Mouse (Mus musculus): ENCODE results near the gene Tmem236. TPM values are rescaled to one million over a fixed set of nuclear protein-coding genes. Genes with fewer than 3 reads are reported as not detected.

Tmem236 gene
- total RNA-seq (2021), result under 1 TPM; 0.12 to 0.18 TPM
- long read RNA-seq, experiment 1, result 0 reads
- long read RNA-seq, experiment 2, partial matches to known transcripts, result 1 of 1 reads
- long read RNA-seq, experiment 2, other reads (novel, unspliced or antisense), result 0 of 1 reads

GRCm38 (mm10) chr2:14174334-14174733 is at the start of gene Tmem236:
Gene Tmem236 (plus strand): TSS chr2:14174523.
- DNase-seq, result no peak

GRCm38 (mm10) chr2:14126387-14126786 is 47.9 kb upstream of the Tmem236 start:
- no peak for DNase-seq

GRCm38 (mm10) chr2:14127629-14128028 is 46.7 kb upstream of the Tmem236 start:
- no peak for DNase-seq

- DNase-seq, result no peak
Measured at GRCm38 (mm10) chr2:14130641-14131339, 43.5 kb upstream of the Tmem236 start.

- no peak for DNase-seq
Measured at GRCm38 (mm10) chr2:14132468-14133326, 41.6 kb upstream of the Tmem236 start.

DNA sequence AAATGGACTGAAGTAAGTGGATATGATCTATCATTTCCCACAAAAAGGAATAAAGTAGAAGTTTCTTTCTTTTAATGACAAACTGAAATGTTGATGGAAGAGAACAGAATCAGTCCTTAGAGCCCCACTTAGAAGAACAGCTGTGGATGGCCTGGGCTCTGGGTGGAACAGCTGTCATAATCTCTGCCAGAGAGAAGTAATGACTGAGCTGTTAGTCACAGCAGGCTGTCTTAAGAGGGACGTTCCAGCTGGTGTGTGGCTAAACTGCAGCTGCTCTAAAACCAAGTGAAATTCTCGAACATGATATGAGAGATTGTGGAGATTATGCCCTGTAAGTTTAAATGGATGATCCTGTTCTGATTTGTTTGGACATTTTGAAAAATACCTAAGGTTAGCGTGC is 37.4 kb upstream of the Tmem236 start:
- no peak for DNase-seq

GRCm38 (mm10) chr2:14139590-14139989 is 34.7 kb upstream of the Tmem236 start:
- no peak for DNase-seq

GRCm38 (mm10) chr2:14140044-14140443 is 34.3 kb upstream of the Tmem236 start:
- DNase-seq, result no peak

DNA sequence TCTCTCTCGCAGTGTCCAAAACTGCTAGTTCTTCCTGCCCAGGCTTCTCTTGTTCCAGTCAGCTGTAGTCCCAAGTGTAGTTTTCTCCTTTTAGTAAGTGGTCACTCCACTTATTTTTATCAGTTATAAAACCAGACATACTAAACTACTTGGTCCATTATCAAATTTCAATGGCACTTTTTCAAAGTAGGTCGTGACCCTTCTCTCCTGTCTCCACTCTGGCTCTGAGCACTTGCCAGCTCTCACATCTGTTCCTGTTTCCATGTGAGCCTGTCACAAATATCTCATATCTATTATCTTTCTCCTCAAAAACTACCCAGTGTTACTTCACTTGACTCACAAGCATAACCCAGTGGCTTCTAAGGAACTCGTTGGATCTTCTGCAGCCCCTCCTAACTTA is 29.0 kb upstream of the Tmem236 start:
- DNase-seq, result no peak

GRCm38 (mm10) chr2:14146913-14147312 is 27.4 kb upstream of the Tmem236 start:
- DNase-seq, result no peak

DNA sequence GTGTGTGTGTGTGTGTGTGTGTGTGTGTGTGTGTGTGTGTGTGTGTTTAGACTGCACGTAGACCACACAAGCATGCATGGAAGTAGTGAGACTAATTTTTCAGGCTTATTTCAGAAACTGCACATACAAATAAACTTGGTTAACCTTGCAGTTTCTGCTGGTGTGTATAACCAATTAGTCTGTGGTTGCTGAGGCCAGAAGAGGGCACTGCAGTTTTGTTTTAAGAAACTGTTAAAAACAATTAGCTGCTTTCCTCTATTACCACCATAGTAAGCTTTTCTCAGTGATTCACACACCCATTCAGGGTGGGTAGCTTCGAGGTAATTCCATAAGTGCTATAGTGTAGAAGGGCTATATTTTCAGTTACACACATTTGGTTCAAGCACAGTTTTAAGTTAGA is 23.5 kb upstream of the Tmem236 start:
- no peak for DNase-seq

DNA sequence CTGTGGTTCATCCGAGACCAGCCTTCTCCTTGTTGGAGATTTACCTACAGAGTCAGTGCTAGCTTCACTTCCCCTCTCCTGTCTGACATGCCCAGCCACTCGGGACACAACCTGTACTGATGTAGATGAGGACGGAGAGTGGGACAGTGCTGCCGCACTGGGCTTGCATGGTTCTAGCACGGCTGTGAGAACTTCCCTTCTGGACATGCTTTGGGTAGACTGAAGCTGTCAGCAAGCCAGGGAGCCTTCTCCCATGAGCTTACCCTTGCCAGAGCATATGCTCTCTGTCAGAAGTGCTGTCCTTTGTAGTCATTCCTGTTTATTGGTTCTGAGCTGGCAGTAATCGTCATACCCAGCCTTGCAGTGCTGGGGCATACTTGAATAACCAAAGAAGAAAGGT is 22.5 kb upstream of the Tmem236 start:
- no peak for DNase-seq

DNA sequence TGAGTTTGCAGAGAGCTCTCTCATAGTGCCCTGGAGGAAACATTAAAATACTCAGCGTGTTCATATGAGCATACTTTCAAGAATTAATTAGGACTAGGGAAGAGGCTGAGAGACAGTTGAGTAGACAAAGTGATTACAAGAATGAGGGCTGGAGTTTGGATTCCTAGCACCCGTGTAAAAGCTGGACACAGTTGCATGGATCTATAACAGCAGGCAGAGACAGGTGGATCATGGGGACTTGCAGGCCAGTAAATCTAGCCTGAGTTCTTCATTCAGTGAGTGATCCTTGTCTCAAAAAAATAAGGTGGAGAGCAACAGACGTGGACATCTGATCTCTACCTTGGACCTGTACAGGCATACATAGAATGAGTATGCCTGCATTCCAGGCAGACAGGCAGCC is 15.3 kb upstream of the Tmem236 start:
- DNase-seq, result no peak

DNA sequence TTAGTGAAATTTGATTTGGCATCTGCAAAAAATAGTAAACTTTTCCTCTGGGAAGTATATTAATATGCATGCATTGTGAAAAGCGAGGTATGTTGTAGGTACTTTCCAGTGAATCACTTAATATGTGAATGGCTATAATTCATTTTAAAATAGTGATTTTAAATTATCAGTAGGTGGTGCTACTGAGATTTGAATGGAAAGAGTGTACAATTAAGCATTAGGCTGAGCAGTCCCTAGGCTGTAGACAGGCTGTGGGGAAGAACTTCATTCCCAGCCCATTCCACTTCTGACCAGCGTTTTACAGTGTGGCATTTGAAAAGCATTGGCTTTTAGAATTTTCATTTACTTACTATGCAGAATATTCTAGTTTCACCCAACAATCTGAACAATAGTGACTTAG is 14.6 kb upstream of the Tmem236 start:
- no peak for DNase-seq

DNA sequence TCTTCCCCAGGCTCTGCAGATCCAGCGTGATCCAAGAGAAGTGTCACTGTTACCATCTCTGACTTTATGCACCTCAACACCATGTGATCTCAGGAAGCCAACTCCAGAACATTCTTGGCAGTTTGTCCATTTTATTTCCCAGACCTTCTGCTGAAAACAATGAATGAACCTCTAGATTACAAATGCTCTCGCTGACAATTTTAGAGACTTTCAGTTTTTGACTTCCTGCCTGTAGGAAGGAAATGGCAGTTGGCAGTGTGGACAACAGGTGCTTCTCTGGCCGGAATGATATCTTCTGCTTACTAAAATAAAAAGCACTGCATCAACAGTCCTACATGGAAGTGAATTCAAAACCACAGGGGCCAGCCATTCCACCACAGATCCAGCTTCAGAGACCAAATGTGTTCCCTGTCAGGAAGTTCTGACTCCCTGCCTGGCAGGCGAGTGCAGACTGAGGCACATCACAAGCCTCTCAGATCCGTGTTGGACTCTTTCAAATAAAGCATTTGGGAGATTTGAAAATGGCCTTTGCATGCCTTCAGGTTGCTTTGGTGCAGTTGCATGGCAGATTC is 9.8 kb upstream of the Tmem236 start:
- no peak for DNase-seq

- no peak for DNase-seq
Measured at GRCm38 (mm10) chr2:14165066-14165465, 9.3 kb upstream of the Tmem236 start.

GRCm38 (mm10) chr2:14165618-14166344 is 8.5 kb upstream of the Tmem236 start:
- no peak for DNase-seq

DNA sequence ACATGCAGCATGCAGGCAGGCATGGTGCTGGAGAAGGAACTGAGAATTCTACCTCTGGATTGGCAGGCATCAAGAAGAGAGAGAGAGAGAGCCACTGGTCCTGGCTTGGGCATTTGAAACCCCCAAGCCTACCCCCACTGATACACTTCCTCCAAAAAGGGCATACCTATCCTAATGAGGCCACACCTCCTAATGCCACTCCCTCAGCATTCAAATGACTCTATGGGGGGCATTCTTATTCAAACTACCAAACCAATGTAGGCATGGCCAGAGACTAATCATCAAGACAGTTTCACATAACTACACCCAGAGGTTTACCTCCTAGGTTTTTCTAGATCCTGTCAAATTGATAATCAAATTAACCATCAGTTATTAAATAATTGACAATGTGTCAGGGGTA is 6.6 kb upstream of the Tmem236 start:
- no peak for DNase-seq

GRCm38 (mm10) chr2:14176460-14177193 is 2.3 kb downstream of the Tmem236 start:
- DNase-seq, result no peak

GRCm38 (mm10) chr2:14184375-14184774 is 10.1 kb downstream of the Tmem236 start:
- no peak for DNase-seq

DNA sequence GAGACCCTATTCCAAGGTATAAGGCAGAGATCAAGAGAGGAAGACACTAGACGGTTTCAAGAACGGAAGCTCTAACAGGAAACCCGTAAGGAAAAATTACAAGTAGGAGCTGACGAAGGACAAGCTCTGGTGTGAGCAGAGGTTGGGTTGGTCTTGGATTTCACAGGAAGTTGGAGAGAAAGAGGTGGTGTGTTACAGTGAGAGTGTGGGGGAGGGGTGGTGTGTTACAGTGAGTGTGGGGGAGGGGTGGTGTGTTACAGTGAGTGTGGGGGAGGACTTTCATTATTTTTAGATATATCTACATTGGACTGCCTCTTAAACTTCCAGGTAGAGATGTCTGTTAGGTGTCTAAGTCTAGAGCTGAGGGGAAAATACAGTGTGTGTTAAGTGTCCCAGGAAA is 16.4 kb downstream of the Tmem236 start:
- DNase-seq, result no peak

DNA sequence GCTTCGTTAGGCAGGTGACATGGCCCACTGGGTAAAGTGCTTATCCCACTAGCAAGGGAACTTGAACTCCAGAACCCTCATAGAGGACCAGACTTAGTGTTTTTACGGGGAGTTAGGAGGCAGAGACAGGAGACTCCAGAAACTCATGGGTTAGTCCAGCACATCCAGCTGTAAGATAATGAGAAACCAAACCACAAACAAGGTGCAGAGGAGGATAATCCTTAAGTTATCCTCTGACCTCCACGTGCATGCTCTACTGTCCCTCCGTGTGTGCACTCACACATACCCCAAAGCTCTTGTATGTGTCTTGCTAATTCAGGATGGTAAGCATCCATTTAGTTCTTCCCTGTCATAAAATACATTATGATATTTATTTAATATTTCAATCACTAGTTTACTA is 17.3 kb downstream of the Tmem236 start:
- DNase-seq, result no peak
